Mouse (Mus musculus) stomach, embryonic 15.5 days (tissue): ENCODE data around the gene Miox. TPM values are rescaled to one million over a fixed set of nuclear protein-coding genes. Genes with fewer than 3 reads are reported as not detected.

Experiments used
- ATAC-seq: fragments of 200-750 bp; cut with Nextera tagmentation; 2 replicates; pipeline ENCODE4 v1.8.0; 2017; ENCODE audit warnings: low read depth, moderate number of reproducible peaks, moderate TSS enrichment; ENCODE audit not compliant: insufficient read depth, low FRiP score
- H3K27ac ChIP-seq: fragments of 300-500 bp; sonication (generic); 2 replicates; pipeline ENCODE4 v1.5.1; 2015; ENCODE audit warnings: mild to moderate bottlenecking, inconsistent platforms
- H3K27me3 ChIP-seq: fragments of 300-500 bp; sonication (generic); replicated peaks from 2 replicates; pipeline ENCODE4 v1.6.1; 2015; ENCODE audit warnings: inconsistent platforms
- H3K36me3 ChIP-seq: fragments of 300-500 bp; sonication (generic); 2 replicates; pipeline ENCODE4 v1.6.1; 2015; ENCODE audit warnings: inconsistent platforms
- H3K4me1 ChIP-seq: fragments of 300-500 bp; sonication (generic); 2 replicates; pipeline ENCODE4 v1.6.1; 2015; ENCODE audit warnings: inconsistent platforms
- H3K4me2 ChIP-seq: fragments of 300-500 bp; sonication (generic); 2 replicates; pipeline ENCODE4 v1.6.1; 2015; ENCODE audit warnings: mild to moderate bottlenecking, inconsistent platforms
- H3K4me3 ChIP-seq: fragments of 300-500 bp; sonication (generic); replicated peaks from 2 replicates; pipeline ENCODE4 v1.5.1; 2015; ENCODE audit warnings: inconsistent platforms
- H3K9ac ChIP-seq: fragments of 300-500 bp; sonication (generic); 2 replicates; pipeline ENCODE4 v1.6.1; 2015; ENCODE audit warnings: inconsistent platforms
- H3K9me3 ChIP-seq: fragments of 300-500 bp; sonication (generic); 2 replicates; pipeline ENCODE4 v1.6.1; 2016; ENCODE audit warnings: inconsistent platforms
- WGBS: fragments of 180-500 bp; shearing (Covaris S2); methylation state at CpG from one replicate; pipeline ENCODE4 v1.1.7; 2015; 5-methylcytosine and 5-hydroxymethylcytosine counted together
- polyA plus RNA-seq: library from polyadenylated mRNA; unstranded; fragments of >200 nt; fragmentation: Nextera tagmentation; extraction: Ambion mirVana; gene quantifications from 2 replicates; pipeline ENCODE4 v1.2.1, GENCODE M21; 2015

Miox gene
- polyA plus RNA-seq, 1 experiment from 2014 or later = 0.71 TPM

- Histone ChIP-seq H3K9ac (no peak overlapping the region), H3K4me3 (no peak overlapping the region), H3K27ac (no peak overlapping the region), H3K4me2 (no peak overlapping the region), H3K27me3 (no peaks in the 10 kb centered on the region), H3K36me3 (peaks cover 33% of the 10 kb centered on the region), H3K4me1 (peaks cover 16% of the 10 kb centered on the region), H3K9me3 (no peaks in the 10 kb centered on the region)
- WGBS = 88% methylated on average over 14 of the region's 14 CpGs
- no peak for ATAC-seq
Measured at GRCm38 (mm10) chr15:89352054-89352453, 17.9 kb downstream of the Miox start.

- WGBS = 94% methylated on average over 12 of the region's 12 CpGs
- no peak overlapping the region for H3K27ac ChIP-seq
- H3K9me3 ChIP-seq = no peaks in the 10 kb centered on the region
- H3K4me3 ChIP-seq = no peak overlapping the region
- H3K27me3 ChIP-seq = no peaks in the 10 kb centered on the region
- peaks cover 20% of the 10 kb centered on the region for H3K4me1 ChIP-seq
- H3K4me2 ChIP-seq = no peak overlapping the region
- ATAC-seq = no peak
- peaks cover 33% of the 10 kb centered on the region for H3K36me3 ChIP-seq
- no peak overlapping the region for H3K9ac ChIP-seq
Measured at GRCm38 (mm10) chr15:89352795-89353194, 18.6 kb downstream of the Miox start.

DNA sequence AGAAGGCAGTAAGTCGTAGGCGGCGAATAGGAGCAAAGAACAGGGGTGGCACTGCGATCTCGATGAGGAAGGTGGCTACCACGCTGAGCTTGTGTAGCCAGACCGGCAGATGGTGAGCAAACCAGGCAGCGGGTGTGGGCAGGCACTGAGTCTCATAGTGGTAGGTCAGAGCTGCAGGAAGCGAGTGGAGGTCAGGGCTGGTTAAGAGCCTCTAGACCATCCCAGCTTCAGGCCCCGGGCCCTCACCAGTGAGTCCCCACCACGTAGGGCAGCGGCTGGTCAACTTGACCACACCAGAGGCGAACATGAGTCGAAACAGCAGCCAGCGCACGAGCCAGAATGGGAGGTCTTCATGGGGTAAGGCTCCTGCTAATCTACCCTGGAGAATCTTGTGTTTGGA lies 19.6 kb downstream of the Miox start:
- no peak overlapping the region for H3K27ac ChIP-seq
- peaks cover 33% of the 10 kb centered on the region for H3K36me3 ChIP-seq
- H3K9ac ChIP-seq = no peak overlapping the region
- WGBS = 95% methylated on average over 16 of the region's 16 CpGs
- peak overlapping the region; percentile 76; the same call in 1 of the 2 replicates for H3K4me2 ChIP-seq
- H3K27me3 ChIP-seq = no peaks in the 10 kb centered on the region
- no peak overlapping the region for H3K4me3 ChIP-seq
- no peak for ATAC-seq
- no peaks in the 10 kb centered on the region for H3K9me3 ChIP-seq
- H3K4me1 ChIP-seq = peaks cover 24% of the 10 kb centered on the region

DNA sequence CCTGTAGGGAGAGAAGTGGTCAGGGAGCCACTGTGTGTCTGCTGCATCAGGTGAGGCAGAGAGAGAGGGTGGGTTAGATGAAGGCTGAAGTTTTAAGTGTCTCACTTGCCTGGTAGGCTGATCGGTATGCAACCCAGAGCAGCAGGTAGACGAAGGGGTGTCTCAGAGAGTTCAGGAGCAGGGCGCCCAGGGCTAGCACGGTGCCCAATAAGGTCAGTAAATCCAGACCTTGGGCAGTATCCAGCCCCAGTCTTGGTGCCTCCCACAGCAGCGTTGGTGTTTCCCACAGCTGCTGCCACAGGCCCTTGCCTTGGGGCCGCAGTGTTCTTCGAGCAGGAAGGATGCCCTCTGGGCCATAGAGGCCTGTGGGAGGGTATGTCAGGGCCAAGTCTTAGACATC lies 20.3 kb downstream of the Miox start:
- no peaks in the 10 kb centered on the region for H3K27me3 ChIP-seq
- WGBS = 66% methylated on average over 7 of the region's 7 CpGs
- H3K36me3 ChIP-seq = peaks cover 33% of the 10 kb centered on the region
- H3K27ac ChIP-seq = no peak overlapping the region
- H3K9me3 ChIP-seq = no peaks in the 10 kb centered on the region
- peak overlapping the region; percentile 55; the same call in 1 of the 2 replicates for H3K9ac ChIP-seq
- no peak for ATAC-seq
- peak overlapping the region; percentile 77 for H3K4me3 ChIP-seq
- peak overlapping the region; percentile 76 for H3K4me2 ChIP-seq
- H3K4me1 ChIP-seq = peaks cover 24% of the 10 kb centered on the region

DNA sequence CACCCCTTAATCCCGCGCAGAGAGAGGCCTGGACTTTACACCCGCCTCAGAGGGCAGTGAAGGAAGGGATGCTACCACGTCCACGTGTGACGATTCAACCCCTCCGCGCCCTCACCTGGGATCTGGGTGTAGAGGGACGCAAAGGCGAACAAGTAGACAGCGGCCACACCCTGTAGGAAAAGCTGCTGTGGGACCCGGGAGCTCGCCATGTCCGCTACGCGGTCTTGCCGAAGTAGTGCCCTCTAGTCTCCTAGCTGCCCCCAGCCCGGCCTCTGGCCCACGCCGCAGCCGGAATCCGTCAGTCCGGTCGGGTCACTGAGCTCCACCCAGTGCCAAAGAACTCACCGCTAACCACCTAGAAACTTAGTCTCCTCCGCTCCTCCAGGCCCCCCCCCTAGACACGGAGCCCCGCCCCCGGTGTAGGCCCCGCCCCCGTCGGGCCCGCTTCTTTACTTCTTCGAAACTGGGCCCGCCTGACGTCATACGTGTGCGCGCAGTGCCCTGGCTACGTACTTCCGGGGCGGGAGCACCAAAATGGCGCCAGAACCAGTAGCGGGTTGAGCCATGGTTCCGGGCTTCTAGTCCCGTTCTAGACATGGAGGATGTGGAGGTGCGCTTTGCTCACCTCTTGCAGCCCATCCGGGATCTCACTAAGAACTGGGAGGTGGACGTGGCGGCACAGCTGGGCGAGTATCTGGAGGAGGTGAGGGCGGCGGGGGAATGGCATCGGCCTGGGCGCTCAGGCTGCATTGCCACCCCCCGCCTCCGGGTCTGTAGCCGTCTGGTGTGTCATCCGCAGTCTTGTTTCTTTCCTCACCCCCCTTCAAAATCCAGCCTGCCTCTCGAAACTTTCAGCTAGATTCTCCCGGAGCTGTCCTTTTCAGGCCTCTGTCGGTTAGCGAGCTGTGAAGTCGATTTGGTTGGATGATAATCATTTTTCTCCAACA lies 21.3 kb downstream of the Miox start, which contains the start of the genes Lmf2 and Ncaph2:
TSS of gene Lmf2 (minus strand) at position 419 of the 947 bp plus-strand sequence.
TSS of gene Ncaph2 (plus strand) at position 479 of the 947 bp plus-strand sequence.
- ATAC-seq = peak; percentile 88
- under 1% methylated on average over 63 of the region's 64 CpGs for WGBS
- H3K9me3 ChIP-seq = no peaks in the 10 kb centered on the region
- peaks cover 24% of the 10 kb centered on the region for H3K4me1 ChIP-seq
- H3K9ac ChIP-seq = peak within 1 kb of the TSS; percentile 84
- H3K36me3 ChIP-seq = peaks cover 33% of the 10 kb centered on the region
- H3K27me3 ChIP-seq = no peaks in the 10 kb centered on the region
- peak within 1 kb of the TSS; percentile 76 for H3K4me2 ChIP-seq
- H3K27ac ChIP-seq = peak within 1 kb of the TSS; percentile 93
- H3K4me3 ChIP-seq = peak within 1 kb of the TSS; percentile 77

DNA sequence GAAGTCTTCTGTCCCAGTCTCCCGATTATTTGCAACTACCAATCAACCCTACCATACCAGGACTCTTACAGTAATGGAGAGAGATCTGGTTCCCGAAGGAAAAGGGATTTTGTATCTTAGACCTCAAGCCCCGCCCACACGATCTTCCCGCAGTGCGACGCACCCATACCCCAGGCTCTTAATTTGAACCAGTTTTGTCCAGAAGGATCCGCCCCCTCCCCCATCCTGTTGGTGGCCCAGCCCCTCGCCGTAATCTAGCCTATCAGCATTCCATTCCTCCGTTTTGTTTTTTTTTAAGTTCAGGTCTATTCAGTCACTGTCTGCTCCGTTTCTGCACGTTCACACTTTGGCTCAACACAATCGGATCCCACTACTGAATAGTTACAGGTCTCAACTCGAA lies 22.2 kb downstream of the Miox start:
- peak overlapping the region; percentile 66 for H3K4me2 ChIP-seq
- H3K36me3 ChIP-seq = peaks cover 33% of the 10 kb centered on the region
- peak overlapping the region; percentile 84 for H3K9ac ChIP-seq
- ATAC-seq = peak; percentile 71; the same call in 1 of the 2 replicates
- under 1% methylated on average over 15 of the region's 15 CpGs for WGBS
- peaks cover 24% of the 10 kb centered on the region for H3K4me1 ChIP-seq
- H3K9me3 ChIP-seq = no peaks in the 10 kb centered on the region
- peak overlapping the region; percentile 77 for H3K4me3 ChIP-seq
- H3K27ac ChIP-seq = peak overlapping the region; percentile 93
- H3K27me3 ChIP-seq = no peaks in the 10 kb centered on the region

GRCm38 (mm10) chr15:89358784-89359183 lies 24.6 kb downstream of the Miox start:
- no peaks in the 10 kb centered on the region for H3K9me3 ChIP-seq
- 67% methylated on average over 3 of the region's 3 CpGs for WGBS
- H3K36me3 ChIP-seq = peaks cover 22% of the 10 kb centered on the region
- H3K27me3 ChIP-seq = no peaks in the 10 kb centered on the region
- H3K4me1 ChIP-seq = peaks cover 22% of the 10 kb centered on the region
- H3K27ac ChIP-seq = no peak overlapping the region
- no peak overlapping the region for H3K9ac ChIP-seq
- H3K4me3 ChIP-seq = no peak overlapping the region
- ATAC-seq = no peak
- H3K4me2 ChIP-seq = no peak overlapping the region

- no peak overlapping the region for H3K9ac ChIP-seq
- no peaks in the 10 kb centered on the region for H3K9me3 ChIP-seq
- no peaks in the 10 kb centered on the region for H3K27me3 ChIP-seq
- H3K4me3 ChIP-seq = no peak overlapping the region
- no peak overlapping the region for H3K4me2 ChIP-seq
- no peak for ATAC-seq
- H3K36me3 ChIP-seq = peaks cover 56% of the 10 kb centered on the region
- WGBS = 89% methylated on average over 7 of the region's 7 CpGs
- 0 out of 2 replicates have a peak, but pooled peaks cover 3% of the 10 kb centered on the region for H3K4me1 ChIP-seq
- no peak overlapping the region for H3K27ac ChIP-seq
Measured at GRCm38 (mm10) chr15:89363051-89363450, 28.9 kb downstream of the Miox start.

- H3K27ac ChIP-seq = no peak overlapping the region
- no peaks in the 10 kb centered on the region for H3K9me3 ChIP-seq
- H3K9ac ChIP-seq = no peak overlapping the region
- H3K4me3 ChIP-seq = no peak overlapping the region
- H3K4me2 ChIP-seq = no peak overlapping the region
- H3K36me3 ChIP-seq = peaks cover 77% of the 10 kb centered on the region
- no peaks in the 10 kb centered on the region for H3K27me3 ChIP-seq
- WGBS = 91% methylated on average over 4 of the region's 4 CpGs
- no peak for ATAC-seq
- no peaks in the 10 kb centered on the region for H3K4me1 ChIP-seq
Measured at GRCm38 (mm10) chr15:89365141-89365551, 30.9 kb downstream of the Miox start.

- Histone ChIP-seq H3K36me3 (peaks cover 52% of the 10 kb centered on the region), H3K9ac (no peak overlapping the region), H3K4me1 (peaks cover 12% of the 10 kb centered on the region), H3K4me2 (no peak overlapping the region), H3K9me3 (no peaks in the 10 kb centered on the region), H3K27ac (peak overlapping the region; percentile 9; the same call in 1 of the 2 replicates), H3K4me3 (no peak overlapping the region), H3K27me3 (peaks cover 11% of the 10 kb centered on the region; the same call in 1 of the 2 replicates)
- no peak for ATAC-seq
- 87% methylated on average over 13 of the region's 13 CpGs for WGBS
Measured at GRCm38 (mm10) chr15:89372068-89372467, 37.9 kb downstream of the Miox start.

- Histone ChIP-seq H3K9ac (no peak overlapping the region), H3K4me3 (peak overlapping the region; percentile 83; the same call in 1 of the 2 replicates), H3K36me3 (peaks cover 49% of the 10 kb centered on the region), H3K27ac (peak overlapping the region; percentile 9; the same call in 1 of the 2 replicates), H3K4me1 (peaks cover 12% of the 10 kb centered on the region), H3K27me3 (peaks cover 16% of the 10 kb centered on the region), H3K4me2 (peak overlapping the region; percentile 91; the same call in 1 of the 2 replicates), H3K9me3 (no peaks in the 10 kb centered on the region)
- ATAC-seq = no peak
- 79% methylated on average over 7 of the region's 7 CpGs for WGBS
Measured at GRCm38 (mm10) chr15:89372536-89372935, 38.3 kb downstream of the Miox start.
